Mouse (Mus musculus) cortical plate, adult 2 months (tissue): ENCODE results near the gene Nrp1. TPM values are rescaled to one million over a fixed set of nuclear protein-coding genes. Genes with fewer than 3 reads are reported as not detected.

Experiments used
- H3K27ac ChIP-seq: fragments of 200-500 bp; 2 replicates; pipeline ENCODE4 v1.5.1; 2012; ENCODE audit warnings: low read length, control low read depth, inconsistent platforms; ENCODE audit not compliant: insufficient read depth
- H3K4me1 ChIP-seq: fragments of 200-500 bp; 2 replicates; pipeline ENCODE4 v1.6.1; 2011; ENCODE audit warnings: low read length; ENCODE audit not compliant: control insufficient read depth, insufficient read depth
- H3K4me3 ChIP-seq: fragments of 200-500 bp; 2 replicates; pipeline ENCODE4 v1.5.1; 2011; ENCODE audit warnings: mild to moderate bottlenecking, low read length, control low read depth; ENCODE audit not compliant: insufficient read depth
- CTCF ChIP-seq: fragments of 200-500 bp; IDR thresholded peaks from 2 replicates; pipeline ENCODE4 v1.5.1; 2011; ENCODE audit warnings: mild to moderate bottlenecking, control low read depth, low read length; ENCODE audit not compliant: insufficient read depth; ENCODE audit errors: extremely low read depth
- POLR2A ChIP-seq: fragments of 200-500 bp; IDR thresholded peaks from 2 replicates; pipeline ENCODE4 v1.6.1; 2011; ENCODE audit warnings: mild to moderate bottlenecking, low read length, control low read depth; ENCODE audit not compliant: insufficient read depth; ENCODE audit errors: extremely low read depth
- polyA plus RNA-seq: library from polyadenylated mRNA; depleted of rRNA; stranded (reverse); fragments of >200 nt; gene quantifications from 2 replicates; pipeline ENCODE4 v1.2.3, GENCODE M21; 2012

The Nrp1 gene
- polyA plus RNA-seq, 1 experiment: 12.9 TPM

DNA sequence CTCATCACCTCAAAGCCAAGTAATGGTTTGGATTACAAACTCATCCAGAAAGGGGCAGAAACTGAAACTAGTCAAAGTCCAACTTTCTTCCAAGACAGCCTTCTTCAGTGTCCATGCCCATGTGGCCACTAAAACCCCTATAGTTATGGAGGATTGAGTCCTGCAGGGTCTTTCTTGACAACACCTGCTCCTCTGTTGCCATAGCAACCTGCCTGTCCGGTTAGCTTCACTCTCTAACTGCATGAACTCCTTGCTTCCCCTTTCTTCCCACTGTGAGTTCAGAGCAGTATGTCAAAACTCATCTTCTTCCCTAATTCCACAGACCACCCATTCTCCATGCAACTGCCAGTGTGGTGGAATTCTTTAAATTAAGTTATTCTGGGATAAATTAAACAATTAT, 4.4 kb upstream of the Nrp1 start:
- TF ChIP-seq CTCF (no peak), POLR2A (no peak)
- no peaks in the 10 kb centered on the region for H3K4me1 ChIP-seq
- H3K27ac ChIP-seq: no peak overlapping the region
- H3K4me3 ChIP-seq: no peak overlapping the region

DNA sequence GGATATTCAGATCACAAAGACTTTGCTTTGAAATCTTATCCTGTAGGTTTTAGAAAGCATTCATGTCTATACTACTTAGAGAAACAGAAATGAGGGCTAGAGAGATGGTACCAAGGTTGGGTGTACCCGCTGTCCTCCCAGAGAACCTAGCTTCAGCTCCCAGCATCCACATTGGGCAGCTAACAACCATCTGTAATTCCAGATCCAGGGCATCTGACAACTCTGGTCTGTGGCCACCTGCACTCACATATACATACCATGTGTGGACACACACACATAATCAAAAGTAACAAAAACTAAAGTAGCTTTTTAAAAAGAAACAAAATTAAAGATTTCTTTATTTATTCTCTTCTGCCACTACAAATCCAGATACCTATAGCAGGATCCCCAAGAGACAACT, 3.3 kb upstream of the Nrp1 start:
- Histone ChIP-seq H3K4me3 (no peak overlapping the region), H3K4me1 (no peaks in the 10 kb centered on the region), H3K27ac (no peak overlapping the region)
- no peak for TF ChIP-seq POLR2A
- TF ChIP-seq CTCF: no peak

DNA sequence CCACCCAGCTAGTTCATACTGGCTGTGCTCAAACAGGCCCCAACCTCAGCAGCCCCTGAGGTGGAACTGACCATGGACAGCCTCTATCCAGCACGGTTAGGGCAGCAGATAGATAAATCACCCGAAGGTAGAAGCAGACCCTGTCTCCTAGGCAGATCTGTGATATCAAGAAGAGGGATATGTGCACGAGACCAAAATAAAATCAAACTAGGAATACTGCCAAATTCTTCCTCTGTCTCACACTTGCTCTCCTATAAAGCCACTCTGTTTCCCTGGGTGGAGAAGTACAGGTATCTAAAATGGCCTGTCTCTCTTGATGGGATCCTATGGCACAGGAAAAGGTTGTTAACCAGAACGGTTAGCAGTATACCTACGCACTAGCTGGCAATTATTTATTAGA, 2.2 kb upstream of the Nrp1 start:
- no peak overlapping the region; the same call in 1 of the 2 replicates for H3K4me3 ChIP-seq
- TF ChIP-seq CTCF (no peak), POLR2A (no peak)
- no peak overlapping the region for H3K27ac ChIP-seq
- no peaks in the 10 kb centered on the region for H3K4me1 ChIP-seq

DNA sequence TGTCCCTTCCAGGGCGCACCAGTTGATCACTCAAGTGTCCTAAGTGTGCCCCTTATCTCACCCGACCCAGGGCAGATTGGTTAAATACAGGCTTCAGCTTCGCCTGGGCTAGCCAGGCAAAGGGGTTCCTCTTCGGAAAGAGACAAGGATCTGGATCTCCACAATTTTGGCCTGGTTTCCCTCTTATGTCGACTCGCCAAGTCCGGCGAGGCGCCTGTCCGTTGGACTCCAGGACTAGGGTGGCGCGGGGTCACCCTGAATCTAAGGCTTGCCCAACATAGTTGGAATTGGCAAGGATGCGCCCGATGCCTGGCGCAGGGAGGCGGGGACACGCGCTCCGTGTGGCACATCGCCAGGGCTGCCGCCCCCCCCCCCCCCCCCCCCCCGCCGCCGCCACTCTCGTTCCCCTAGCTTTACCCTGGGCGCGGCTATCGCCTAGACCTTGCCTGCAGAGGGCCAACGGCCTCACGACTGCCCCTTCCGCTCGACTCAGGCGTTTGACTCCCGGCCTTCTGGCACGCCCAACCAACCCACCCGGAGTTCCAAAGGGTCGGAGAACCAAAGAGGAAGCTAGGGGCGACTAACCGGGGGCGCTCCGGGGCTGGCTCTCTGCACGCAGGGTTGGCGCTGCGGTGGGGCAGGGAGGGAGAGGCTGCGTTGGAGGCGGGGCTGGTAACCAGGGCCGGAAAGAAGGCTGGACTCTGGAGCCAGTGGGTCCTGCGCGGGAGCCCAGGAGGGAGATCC, 1.4 kb upstream of the Nrp1 start:
- TF ChIP-seq POLR2A: 0 out of 2 replicates have a peak, but pooled peaks have one; percentile 27
- TF ChIP-seq CTCF: no peak
- peak overlapping the region; percentile 74 for H3K4me3 ChIP-seq
- peak overlapping the region; percentile 90 for H3K27ac ChIP-seq
- no peaks in the 10 kb centered on the region for H3K4me1 ChIP-seq

DNA sequence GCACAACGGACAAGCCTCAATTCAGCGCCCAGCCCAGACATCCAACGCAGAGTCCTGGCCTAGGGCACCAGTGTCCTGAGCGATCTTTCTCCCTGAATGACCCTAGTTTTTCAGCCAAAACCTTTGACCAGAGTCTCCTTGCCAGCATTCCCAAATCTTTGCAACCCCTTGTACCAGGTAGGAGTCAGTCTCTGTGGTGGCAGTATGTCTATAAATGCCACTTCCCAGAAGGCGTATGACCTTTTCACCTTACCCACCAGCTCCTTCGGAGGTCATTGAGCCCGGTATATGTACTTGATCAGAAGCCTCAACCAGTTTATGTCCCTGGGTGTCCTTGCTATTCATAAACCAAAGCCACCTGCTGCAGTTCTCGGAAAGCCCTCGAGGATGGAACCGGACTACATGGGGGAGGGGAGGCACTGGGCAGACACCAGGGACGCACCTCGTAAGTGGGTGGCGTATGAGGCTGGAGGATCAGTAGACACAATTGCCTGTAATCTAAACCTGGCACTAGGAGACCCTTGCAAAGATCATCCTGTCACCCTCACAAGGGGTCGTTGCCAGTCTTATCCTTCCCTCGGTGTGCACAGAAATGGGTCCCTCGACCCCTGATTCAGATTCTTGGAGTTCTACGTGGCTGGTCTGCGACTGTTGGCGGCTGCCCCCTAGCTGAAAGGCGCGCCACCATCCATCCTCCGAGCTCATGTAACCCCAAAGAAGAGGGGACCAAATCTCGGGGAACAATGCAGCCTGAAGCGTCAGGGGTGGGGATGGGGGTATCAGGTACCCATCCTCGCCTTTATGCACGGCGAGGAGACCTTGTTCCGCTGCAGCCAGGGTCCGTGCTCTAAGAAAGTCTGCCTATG, 631 bp upstream of the Nrp1 start:
- TF ChIP-seq CTCF (peak; percentile 53), POLR2A (0 out of 2 replicates have a peak, but pooled peaks have one; percentile 1)

DNA sequence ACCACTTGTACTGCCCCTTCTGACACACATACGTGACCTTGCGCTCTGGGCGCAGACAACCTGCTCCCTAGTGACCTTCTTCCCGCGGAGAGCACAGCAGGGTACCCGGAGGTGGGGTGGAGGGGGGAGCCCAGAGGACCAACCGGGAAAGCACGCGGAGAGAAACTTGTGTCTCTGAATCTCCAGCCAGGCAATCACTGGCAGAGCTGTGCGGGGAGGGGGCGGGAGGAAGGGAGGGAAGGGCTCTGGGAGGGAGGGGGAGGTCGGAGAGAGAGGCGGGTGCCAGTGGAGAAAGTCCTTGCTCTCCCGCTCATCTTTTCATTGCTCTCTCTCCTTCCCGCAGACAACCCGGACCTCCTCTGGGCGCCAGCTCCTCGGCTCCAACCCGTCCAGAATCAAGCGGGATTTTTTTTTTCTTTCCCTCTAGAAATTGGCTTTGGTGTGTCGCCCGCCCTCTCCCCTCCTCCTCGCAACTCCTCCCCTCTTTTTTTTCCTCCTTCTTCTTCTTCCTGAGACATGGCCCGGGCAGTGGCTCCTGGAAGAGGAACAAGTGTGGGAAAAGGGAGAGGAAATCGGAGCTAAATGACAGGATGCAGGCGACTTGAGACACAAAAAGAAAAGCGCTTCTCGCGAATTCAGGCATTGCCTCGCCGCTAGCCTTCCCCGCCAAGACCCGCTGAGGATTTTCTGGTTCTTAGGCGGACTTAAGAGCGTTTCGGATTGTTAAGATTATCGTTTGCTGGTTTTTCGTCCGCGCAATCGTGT, 534 bp downstream of the Nrp1 start:
- peak overlapping the region; percentile 74 for H3K4me3 ChIP-seq
- H3K27ac ChIP-seq: peak overlapping the region; percentile 96
- H3K4me1 ChIP-seq: no peaks in the 10 kb centered on the region
- TF ChIP-seq POLR2A (peak; percentile 46; the same call in 1 of the 2 replicates), CTCF (no peak)

More for the DNA sequence above, 631 bp upstream of the Nrp1 start:
- Histone ChIP-seq H3K27ac (peak overlapping the region; percentile 62), H3K4me1 (no peaks in the 10 kb centered on the region), H3K4me3 (peak overlapping the region; percentile 74)

DNA sequence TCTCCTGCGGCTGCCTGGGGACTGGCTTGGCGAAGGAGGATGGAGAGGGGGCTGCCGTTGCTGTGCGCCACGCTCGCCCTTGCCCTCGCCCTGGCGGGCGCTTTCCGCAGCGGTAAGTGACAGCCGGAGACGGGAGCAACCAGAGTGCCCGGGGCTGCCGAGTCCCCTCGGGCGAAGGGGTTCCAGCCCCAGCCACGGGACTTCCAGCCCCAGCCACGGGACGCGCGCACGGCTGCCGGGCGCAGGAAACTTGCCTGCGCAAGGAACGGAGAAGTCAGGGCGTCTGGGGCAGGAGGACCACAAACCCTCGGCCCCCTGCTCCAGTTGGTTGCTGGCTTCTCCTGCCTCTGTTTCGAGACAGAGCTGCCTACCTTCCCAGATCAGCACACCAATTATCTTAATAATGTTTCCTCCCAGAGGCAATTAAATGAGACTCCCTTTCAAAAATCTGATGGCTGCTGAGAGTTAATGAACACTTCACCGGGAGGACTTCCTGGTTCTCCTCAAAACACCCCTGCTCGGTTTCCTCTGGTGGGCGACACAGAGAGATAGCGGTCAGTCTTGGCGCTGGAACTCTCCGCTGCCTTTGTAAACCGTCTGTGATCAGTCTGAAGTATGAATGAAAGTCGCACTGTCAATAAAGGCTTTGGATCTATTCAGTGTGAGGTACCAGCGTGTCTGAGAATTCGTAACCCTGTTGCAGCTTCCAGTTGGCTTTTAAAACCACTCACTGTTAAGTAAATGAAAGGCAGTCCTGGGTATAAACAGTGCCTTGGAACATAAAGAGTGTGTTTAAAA, 1.3 kb downstream of the Nrp1 start:
- Histone ChIP-seq H3K27ac (peak overlapping the region; percentile 96), H3K4me1 (no peaks in the 10 kb centered on the region)

DNA sequence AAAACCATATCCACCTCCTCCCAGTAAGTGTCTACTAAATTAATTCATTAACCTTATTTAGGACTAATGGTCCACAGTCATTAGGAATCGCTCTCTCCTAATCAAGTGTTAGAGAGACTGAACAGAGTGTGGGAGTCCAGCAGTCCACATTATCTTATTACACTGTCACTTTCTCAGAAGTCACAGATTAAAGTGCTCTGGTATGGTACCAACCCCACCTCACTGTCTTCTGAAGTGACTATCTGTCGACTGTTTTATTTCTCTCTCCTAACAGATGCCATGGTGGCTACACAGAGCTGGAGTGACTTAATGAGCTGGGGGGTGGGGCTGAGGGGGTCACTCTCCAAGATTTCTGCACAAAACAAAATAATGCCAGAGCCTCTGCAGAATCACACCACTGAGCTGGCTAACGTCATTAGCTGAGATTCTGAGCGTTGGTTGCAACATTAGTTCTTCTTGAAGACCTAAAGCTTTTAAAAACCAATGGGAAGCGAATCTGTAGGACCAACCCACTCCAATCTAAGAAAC, 3.0 kb downstream of the Nrp1 start:
- TF ChIP-seq CTCF (no peak), POLR2A (no peak)
- Histone ChIP-seq H3K27ac (no peak overlapping the region), H3K4me3 (peak overlapping the region; percentile 24), H3K4me1 (no peaks in the 10 kb centered on the region)

More for the DNA sequence above, 1.3 kb downstream of the Nrp1 start:
- H3K4me3 ChIP-seq: peak overlapping the region; percentile 74
- no peak for TF ChIP-seq POLR2A
- no peak for TF ChIP-seq CTCF
